Mouse (Mus musculus): Measurements from ENCODE around the gene Tepsin. TPM values are rescaled to one million over a fixed set of nuclear protein-coding genes. Genes with fewer than 3 reads are reported as not detected.
A peak's percentile ranks its signal among the peaks of the same experiment; 100 is the strongest.

Tepsin gene
- polyA plus RNA-seq, 1 experiment from 2014 or later = 19.2 TPM

DNA sequence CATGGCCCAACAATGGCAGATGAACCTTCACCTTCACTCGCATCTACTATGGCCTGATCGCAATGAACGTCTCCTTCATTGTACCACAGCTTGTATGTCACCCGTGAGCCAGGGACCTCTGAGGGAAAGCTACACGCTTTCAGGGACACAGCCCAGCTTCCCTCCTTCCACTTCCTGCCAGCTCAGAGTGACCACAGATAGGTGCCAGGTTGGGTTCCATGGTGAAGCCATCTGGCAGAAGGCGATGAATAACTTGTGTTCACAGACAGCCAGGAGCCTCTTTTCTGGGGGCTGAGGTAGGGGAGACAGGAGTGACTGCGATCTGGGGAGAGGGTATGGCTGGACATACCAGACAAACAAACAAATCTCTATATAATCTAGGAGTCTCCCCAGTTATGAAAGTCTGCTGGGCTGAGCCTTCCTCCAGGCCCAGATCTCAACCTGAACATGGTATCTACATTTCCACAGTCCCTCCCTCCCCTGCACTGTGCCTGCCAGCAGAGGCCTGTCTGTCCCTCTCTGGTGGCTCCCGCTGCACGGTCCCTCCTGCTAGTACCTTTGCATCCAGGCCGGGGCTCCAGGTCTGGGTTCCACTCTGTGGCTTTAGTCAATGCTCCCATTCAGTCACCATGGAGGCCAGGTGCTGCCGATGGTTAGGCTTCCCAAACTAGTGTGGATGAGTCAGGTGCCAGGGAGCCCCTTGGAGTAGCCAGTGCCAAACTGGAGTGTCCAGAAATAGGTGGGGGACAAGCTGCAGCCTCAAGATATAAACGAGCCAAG is 42.4 kb downstream of the Tepsin start:
- 80% methylated on average over 12 of the region's 12 CpGs for WGBS
- no peak for ATAC-seq (ENCODE audit: insufficient read depth, low FRiP score)

DNA sequence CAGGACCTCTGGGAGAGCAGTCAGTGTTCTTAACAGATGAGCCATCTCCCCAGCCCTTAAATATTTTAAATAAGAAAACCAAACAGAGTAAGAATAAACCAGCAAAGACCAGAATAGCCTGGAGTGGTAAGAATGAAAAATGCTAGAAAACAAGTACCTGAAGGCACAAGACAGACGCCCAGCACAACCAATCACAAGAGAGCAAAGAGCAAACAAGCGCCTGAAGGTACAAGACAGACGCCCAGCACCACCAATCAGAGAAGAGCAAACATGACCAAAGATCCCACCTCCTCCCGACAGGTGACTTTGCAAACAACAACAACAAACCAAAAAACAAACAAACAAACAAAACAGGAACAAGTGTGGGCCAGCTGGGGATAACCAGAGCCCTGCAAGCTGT is 44.7 kb downstream of the Tepsin start:
- no peak overlapping the region for H3K9ac ChIP-seq (ENCODE audit: low read length)
- H3K36me3 ChIP-seq (ENCODE audit: control insufficient read depth, insufficient read depth, low read length) = no peaks in the 10 kb centered on the region
- H3K9me3 ChIP-seq (replicated peaks; ENCODE audit: control insufficient read depth, low read length) = no peaks in the 10 kb centered on the region
- no peak for ATAC-seq (ENCODE audit: insufficient read depth, low FRiP score)
- peaks cover 6% of the 10 kb centered on the region; the same call in 1 of the 2 replicates for H3K4me1 ChIP-seq (ENCODE audit: control insufficient read depth, insufficient read depth, low read length)
- H3K4me3 ChIP-seq (replicated peaks; ENCODE audit: low read length) = no peak overlapping the region
- no peak overlapping the region for H3K27ac ChIP-seq (ENCODE audit: low read length)
- peaks cover 4% of the 10 kb centered on the region; the same call in 1 of the 2 replicates for H3K27me3 ChIP-seq (ENCODE audit: control insufficient read depth, insufficient read depth, low read length)
- H3K4me2 ChIP-seq (ENCODE audit: low read depth, low read length) = no peak overlapping the region
- WGBS = 74% methylated on average over 4 of the region's 4 CpGs

More for the DNA sequence above, 42.4 kb downstream of the Tepsin start:
- Histone ChIP-seq H3K27ac (ENCODE audit: low read length) (no peak overlapping the region), H3K9ac (ENCODE audit: low read length) (no peak overlapping the region), H3K4me1 (ENCODE audit: control insufficient read depth, insufficient read depth, low read length) (peaks cover 10% of the 10 kb centered on the region), H3K36me3 (ENCODE audit: control insufficient read depth, insufficient read depth, low read length) (no peaks in the 10 kb centered on the region), H3K4me2 (ENCODE audit: low read depth, low read length) (no peak overlapping the region), H3K9me3 (replicated peaks; ENCODE audit: control insufficient read depth, low read length) (no peaks in the 10 kb centered on the region), H3K27me3 (ENCODE audit: control insufficient read depth, insufficient read depth, low read length) (no peaks in the 10 kb centered on the region), H3K4me3 (replicated peaks; ENCODE audit: low read length) (no peak overlapping the region)

DNA sequence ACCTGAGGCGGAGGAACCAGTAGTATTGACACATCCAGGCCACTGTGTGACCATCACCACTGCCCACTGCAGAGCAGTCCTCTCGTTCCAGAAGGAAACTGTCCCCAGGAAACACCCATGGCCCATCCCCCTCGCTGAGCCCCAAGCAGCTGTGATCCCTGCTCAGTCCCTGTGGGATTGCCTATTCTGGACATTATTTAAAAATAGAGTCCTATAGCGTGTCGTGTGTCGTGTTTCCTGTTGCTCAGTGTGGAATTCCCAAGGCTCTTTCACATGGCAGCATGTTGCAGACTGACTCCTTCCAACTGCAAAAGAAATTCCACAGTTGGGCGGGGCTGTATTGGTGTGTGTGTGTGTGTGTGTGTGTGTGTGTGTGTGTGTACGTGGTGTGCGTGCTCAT is 46.3 kb downstream of the Tepsin start:
- Histone ChIP-seq H3K27ac (ENCODE audit: low read length) (no peak overlapping the region), H3K4me3 (replicated peaks; ENCODE audit: low read length) (no peak overlapping the region), H3K36me3 (ENCODE audit: control insufficient read depth, insufficient read depth, low read length) (no peaks in the 10 kb centered on the region), H3K9ac (ENCODE audit: low read length) (no peak overlapping the region), H3K9me3 (replicated peaks; ENCODE audit: control insufficient read depth, low read length) (no peaks in the 10 kb centered on the region), H3K4me1 (ENCODE audit: control insufficient read depth, insufficient read depth, low read length) (peaks cover 17% of the 10 kb centered on the region; the same call in 1 of the 2 replicates), H3K4me2 (ENCODE audit: low read depth, low read length) (no peak overlapping the region), H3K27me3 (ENCODE audit: control insufficient read depth, insufficient read depth, low read length) (peaks cover 17% of the 10 kb centered on the region)
- WGBS = 53% methylated on average over 9 of the region's 9 CpGs
- ATAC-seq (ENCODE audit: insufficient read depth, low FRiP score) = peak; percentile 49; the same call in 1 of the 2 replicates

DNA sequence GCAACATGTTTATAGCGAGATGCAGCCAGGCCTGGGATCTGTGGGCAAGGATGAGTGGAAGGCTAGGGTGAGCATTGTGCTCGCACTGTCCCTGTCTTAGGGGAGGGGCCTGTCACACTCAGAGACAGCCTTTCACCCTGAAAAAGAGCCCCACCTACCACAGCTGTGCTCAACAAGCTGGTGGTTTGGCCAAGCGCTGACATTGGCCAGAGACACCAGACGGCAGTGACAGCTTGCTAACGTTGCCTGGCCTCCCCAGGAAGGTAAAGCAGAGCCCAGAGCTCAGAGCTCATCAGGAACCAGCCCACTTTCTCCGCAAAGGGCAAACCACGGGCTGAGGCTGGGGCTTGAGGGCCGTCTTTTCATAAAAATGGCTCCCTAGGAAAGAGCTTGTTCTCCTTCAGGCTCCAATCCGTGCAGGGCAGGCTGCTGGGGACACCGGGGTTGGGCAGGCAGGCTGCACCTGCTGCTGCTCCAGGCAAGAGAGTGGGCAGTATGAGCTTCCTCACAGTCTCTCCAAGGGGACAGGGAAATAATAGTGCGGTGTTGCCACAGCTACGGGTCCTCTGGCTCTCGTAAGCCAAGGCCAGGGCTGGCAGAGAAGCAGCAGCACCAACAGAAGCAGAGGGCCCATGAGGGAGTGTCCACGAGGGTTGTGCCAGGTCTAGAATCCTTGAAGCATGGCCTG is 47.3 kb downstream of the Tepsin start:
- WGBS = 46% methylated on average over 14 of the region's 14 CpGs
- Histone ChIP-seq H3K4me2 (ENCODE audit: low read depth, low read length) (no peak overlapping the region), H3K4me1 (ENCODE audit: control insufficient read depth, insufficient read depth, low read length) (peaks cover 25% of the 10 kb centered on the region; the same call in 1 of the 2 replicates), H3K4me3 (replicated peaks; ENCODE audit: low read length) (no peak overlapping the region), H3K9ac (ENCODE audit: low read length) (peak overlapping the region; percentile 19; the same call in 1 of the 2 replicates), H3K27ac (ENCODE audit: low read length) (no peak overlapping the region), H3K36me3 (ENCODE audit: control insufficient read depth, insufficient read depth, low read length) (no peaks in the 10 kb centered on the region), H3K27me3 (ENCODE audit: control insufficient read depth, insufficient read depth, low read length) (peaks cover 18% of the 10 kb centered on the region), H3K9me3 (replicated peaks; ENCODE audit: control insufficient read depth, low read length) (no peaks in the 10 kb centered on the region)
- ATAC-seq (ENCODE audit: insufficient read depth, low FRiP score) = no peak

DNA sequence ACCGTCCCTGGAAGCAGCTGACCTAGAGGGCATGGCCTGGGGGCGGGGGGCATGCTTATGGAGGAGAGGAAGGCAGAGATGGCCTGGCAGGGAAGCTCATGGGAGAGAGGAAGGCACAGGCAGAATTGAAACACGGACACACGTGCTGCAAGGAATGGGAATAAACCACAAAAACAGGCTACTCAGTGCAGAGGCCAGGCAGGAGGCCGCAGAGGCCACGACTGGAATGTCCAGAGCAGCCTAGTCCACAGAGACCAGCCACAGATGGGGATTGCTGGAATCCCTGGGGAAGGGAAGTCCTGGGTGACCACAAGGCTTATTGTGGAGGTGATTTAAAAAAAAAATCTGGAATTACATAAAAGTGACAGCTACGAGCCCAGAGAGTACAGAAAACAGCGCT is 49.5 kb downstream of the Tepsin start:
- ATAC-seq (ENCODE audit: insufficient read depth, low FRiP score) = no peak
- H3K4me1 ChIP-seq (ENCODE audit: control insufficient read depth, insufficient read depth, low read length) = peaks cover 30% of the 10 kb centered on the region; the same call in 1 of the 2 replicates
- no peak overlapping the region for H3K4me2 ChIP-seq (ENCODE audit: low read depth, low read length)
- peaks cover 18% of the 10 kb centered on the region for H3K27me3 ChIP-seq (ENCODE audit: control insufficient read depth, insufficient read depth, low read length)
- H3K36me3 ChIP-seq (ENCODE audit: control insufficient read depth, insufficient read depth, low read length) = no peaks in the 10 kb centered on the region
- 83% methylated on average over 8 of the region's 8 CpGs for WGBS
- no peak overlapping the region for H3K4me3 ChIP-seq (replicated peaks; ENCODE audit: low read length)
- no peak overlapping the region for H3K27ac ChIP-seq (ENCODE audit: low read length)
- no peak overlapping the region for H3K9ac ChIP-seq (ENCODE audit: low read length)
- H3K9me3 ChIP-seq (replicated peaks; ENCODE audit: control insufficient read depth, low read length) = no peaks in the 10 kb centered on the region

DNA sequence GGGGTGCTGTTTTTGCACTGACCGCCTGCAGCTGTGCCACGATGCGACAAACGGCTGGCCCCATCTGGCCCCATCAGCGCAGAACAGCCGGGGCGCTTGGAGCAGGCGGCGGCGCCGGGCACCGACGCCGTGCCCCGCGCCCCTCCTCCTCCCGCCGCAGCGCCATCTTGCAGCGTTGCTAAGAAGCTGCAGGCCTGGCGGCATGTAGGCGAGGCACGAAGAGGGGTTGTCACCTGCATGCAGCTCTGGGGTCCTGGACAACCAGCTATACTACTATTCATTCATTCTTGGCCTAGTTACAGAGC is 50.3 kb downstream of the Tepsin start:
- H3K27me3 ChIP-seq (ENCODE audit: control insufficient read depth, insufficient read depth, low read length) = peaks cover 18% of the 10 kb centered on the region
- peak overlapping the region; percentile 48; the same call in 1 of the 2 replicates for H3K9ac ChIP-seq (ENCODE audit: low read length)
- H3K4me1 ChIP-seq (ENCODE audit: control insufficient read depth, insufficient read depth, low read length) = peaks cover 30% of the 10 kb centered on the region; the same call in 1 of the 2 replicates
- peak overlapping the region; percentile 32 for H3K4me2 ChIP-seq (ENCODE audit: low read depth, low read length)
- 10% methylated on average over 23 of the region's 23 CpGs for WGBS
- no peak for ATAC-seq (ENCODE audit: insufficient read depth, low FRiP score)
- H3K9me3 ChIP-seq (replicated peaks; ENCODE audit: control insufficient read depth, low read length) = no peaks in the 10 kb centered on the region
- no peak overlapping the region for H3K27ac ChIP-seq (ENCODE audit: low read length)
- no peak overlapping the region for H3K4me3 ChIP-seq (replicated peaks; ENCODE audit: low read length)
- H3K36me3 ChIP-seq (ENCODE audit: control insufficient read depth, insufficient read depth, low read length) = no peaks in the 10 kb centered on the region

DNA sequence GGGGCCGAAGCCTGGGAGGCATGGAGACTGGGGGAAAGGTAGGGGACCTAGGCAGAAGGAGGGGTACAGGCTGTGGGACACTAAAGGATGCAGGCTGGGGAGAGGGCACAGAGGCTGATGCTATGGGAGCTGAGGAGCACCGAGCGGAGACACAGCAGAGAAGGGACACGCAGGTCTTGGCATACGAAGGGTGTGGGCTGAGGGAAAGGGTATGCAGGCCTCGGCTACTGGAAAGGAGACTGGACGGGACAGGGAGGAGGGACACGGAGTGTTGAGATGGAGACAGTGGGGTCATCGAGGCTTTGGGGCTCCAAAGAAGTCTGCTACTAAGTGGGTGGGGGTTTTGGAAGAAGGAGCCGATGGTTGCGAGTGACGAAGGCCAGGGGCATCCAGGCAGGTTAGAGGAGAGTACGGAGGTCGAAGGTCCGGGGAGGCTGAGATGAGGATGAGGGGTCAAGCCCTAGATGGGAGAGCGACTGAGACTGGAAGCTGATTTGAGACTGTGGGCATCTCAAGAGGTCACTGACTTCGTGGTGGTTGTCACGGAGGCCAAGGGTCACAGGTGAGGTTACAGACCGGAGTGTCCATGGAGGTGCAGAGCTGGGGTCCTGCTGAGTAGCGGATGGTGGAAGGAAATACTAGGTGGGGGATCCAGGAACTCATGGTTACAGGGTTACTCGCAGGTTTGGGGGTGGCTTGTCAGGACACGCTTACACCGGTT is 50.8 kb downstream of the Tepsin start:
- Histone ChIP-seq H3K4me1 (ENCODE audit: control insufficient read depth, insufficient read depth, low read length) (peaks cover 30% of the 10 kb centered on the region; the same call in 1 of the 2 replicates), H3K9ac (ENCODE audit: low read length) (peak overlapping the region; percentile 73), H3K27me3 (ENCODE audit: control insufficient read depth, insufficient read depth, low read length) (peaks cover 18% of the 10 kb centered on the region), H3K9me3 (replicated peaks; ENCODE audit: control insufficient read depth, low read length) (no peaks in the 10 kb centered on the region), H3K36me3 (ENCODE audit: control insufficient read depth, insufficient read depth, low read length) (no peaks in the 10 kb centered on the region), H3K4me3 (replicated peaks; ENCODE audit: low read length) (peak overlapping the region; percentile 54), H3K4me2 (ENCODE audit: low read depth, low read length) (peak overlapping the region; percentile 96), H3K27ac (ENCODE audit: low read length) (no peak overlapping the region)
- ATAC-seq (ENCODE audit: insufficient read depth, low FRiP score) = no peak
- WGBS = 19% methylated on average over 23 of the region's 23 CpGs

DNA sequence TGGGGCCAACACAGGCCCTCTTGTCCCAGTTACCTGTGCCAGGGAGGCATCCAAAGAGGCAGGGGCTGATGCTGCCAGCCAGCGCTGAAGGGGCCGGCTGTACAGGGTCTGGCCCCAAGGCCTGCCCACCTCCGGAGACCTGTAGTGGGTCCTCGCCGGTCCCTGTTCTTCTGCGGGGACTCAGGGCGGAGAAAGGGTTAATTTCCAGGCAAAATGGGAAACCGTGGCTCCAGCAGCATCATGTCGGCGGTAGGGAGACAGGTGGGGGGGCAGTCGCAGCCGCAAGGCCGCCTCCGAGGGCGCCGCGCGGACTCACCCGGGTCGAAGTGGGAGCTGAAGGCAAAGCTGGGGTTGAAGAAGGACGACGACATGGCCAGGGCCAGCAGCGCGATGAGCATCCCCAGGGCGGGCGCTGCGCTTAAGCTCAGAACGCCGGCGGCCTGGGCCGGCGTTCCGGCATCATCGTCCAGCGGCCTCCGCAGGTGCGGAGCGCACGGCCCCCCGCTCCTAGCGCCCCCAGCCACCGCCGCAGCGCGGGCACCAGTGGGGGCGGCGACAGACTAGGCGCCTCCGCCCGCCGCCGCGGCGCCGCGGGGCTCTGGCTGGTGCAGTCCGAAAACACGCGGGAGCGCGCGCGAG is 51.9 kb downstream of the Tepsin start, which contains the start of gene Aatk:
Gene Aatk, minus strand, starts transcription at position 615 of the 639 bp plus-strand sequence.
- ATAC-seq (ENCODE audit: insufficient read depth, low FRiP score) = no peak
- WGBS = 1% methylated on average over 46 of the region's 63 CpGs
- Histone ChIP-seq H3K27me3 (ENCODE audit: control insufficient read depth, insufficient read depth, low read length) (peaks cover 18% of the 10 kb centered on the region), H3K4me3 (replicated peaks; ENCODE audit: low read length) (peak within 1 kb of the TSS; percentile 54), H3K9ac (ENCODE audit: low read length) (peak within 1 kb of the TSS; percentile 73), H3K36me3 (ENCODE audit: control insufficient read depth, insufficient read depth, low read length) (no peaks in the 10 kb centered on the region), H3K4me2 (ENCODE audit: low read depth, low read length) (peak within 1 kb of the TSS; percentile 96), H3K27ac (ENCODE audit: low read length) (no peak within 1 kb of the TSS), H3K4me1 (ENCODE audit: control insufficient read depth, insufficient read depth, low read length) (peaks cover 37% of the 10 kb centered on the region; the same call in 1 of the 2 replicates), H3K9me3 (replicated peaks; ENCODE audit: control insufficient read depth, low read length) (no peaks in the 10 kb centered on the region)

All from stomach, embryonic 16.5 days (tissue).